Mouse (Mus musculus): ENCODE data around the gene Dap. TPM values are rescaled to one million over a fixed set of nuclear protein-coding genes. Genes with fewer than 3 reads are reported as not detected.

Gene Dap
- polyA plus RNA-seq, 1 experiment: 566 TPM

DNA sequence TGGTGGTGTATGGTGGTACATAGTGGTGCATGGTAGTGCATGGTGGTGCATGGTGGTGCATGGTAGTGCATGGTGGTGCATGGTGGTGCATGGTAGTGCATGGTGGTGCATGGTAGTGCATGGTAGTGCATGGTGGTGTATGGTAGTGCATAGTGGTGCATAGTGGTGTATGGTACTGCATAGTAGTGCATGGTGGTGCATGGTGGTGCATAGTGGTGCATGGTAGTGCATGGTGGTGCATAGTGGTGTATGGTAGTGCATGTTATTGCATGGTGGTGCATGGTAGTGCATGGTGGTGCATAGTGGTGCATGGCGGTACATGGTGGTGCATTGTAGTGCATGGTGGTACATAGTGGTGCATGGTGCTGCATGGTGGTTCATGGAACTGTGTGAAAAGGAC lies 31.6 kb upstream of the Dap start:
- no peak overlapping the region for H3K4me3 ChIP-seq (ENCODE audit: insufficient read depth, poor library complexity, severe bottlenecking)
- H3ac ChIP-seq (ENCODE audit: control insufficient read depth, insufficient read length, low read depth): no peak overlapping the region
- H3K36me3 ChIP-seq (ENCODE audit: control insufficient read depth, insufficient read depth): no peaks in the 10 kb centered on the region
- H3K79me3 ChIP-seq (ENCODE audit: low read depth): no peaks in the 10 kb centered on the region
- TF ChIP-seq CEBPB (IDR thresholded peaks at IDR 0.05; ENCODE audit: low read depth): no peak
- no peak for TF ChIP-seq MYOG (IDR thresholded peaks at IDR 0.05; ENCODE audit: control insufficient read depth, extremely low read depth, insufficient read length)
- no peak for TF ChIP-seq FOSL1 (IDR thresholded peaks at IDR 0.05; ENCODE audit: insufficient read depth, low read length, poor library complexity, severe bottlenecking)
- TF ChIP-seq MAX (IDR thresholded peaks at IDR 0.05): no peak
- no peak for TF ChIP-seq USF1 (IDR thresholded peaks at IDR 0.05; ENCODE audit: low read depth)
- no peak for TF ChIP-seq MYOD1 (IDR thresholded peaks at IDR 0.05; ENCODE audit: control insufficient read depth, insufficient read length, low read depth)
- no peak for TF ChIP-seq CTCF (IDR thresholded peaks at IDR 0.05; ENCODE audit: control insufficient read depth, insufficient read depth, insufficient read length)
- H3K27me3 ChIP-seq (ENCODE audit: control insufficient read depth, insufficient read depth, insufficient read length): no peaks in the 10 kb centered on the region
- no peaks in the 10 kb centered on the region for H3K79me2 ChIP-seq (ENCODE audit: control insufficient read depth, insufficient read depth)

- no peaks in the 10 kb centered on the region for H3K79me2 ChIP-seq (ENCODE audit: control insufficient read depth, insufficient read depth)
- no peaks in the 10 kb centered on the region for H3K27me3 ChIP-seq (ENCODE audit: control insufficient read depth, insufficient read depth, insufficient read length)
- no peak for TF ChIP-seq MAX (IDR thresholded peaks at IDR 0.05)
- TF ChIP-seq FOSL1 (IDR thresholded peaks at IDR 0.05; ENCODE audit: insufficient read depth, low read length, poor library complexity, severe bottlenecking): no peak
- TF ChIP-seq CTCF (IDR thresholded peaks at IDR 0.05; ENCODE audit: control insufficient read depth, insufficient read depth, insufficient read length): no peak
- no peak for TF ChIP-seq MYOG (IDR thresholded peaks at IDR 0.05; ENCODE audit: control insufficient read depth, extremely low read depth, insufficient read length)
- TF ChIP-seq USF1 (IDR thresholded peaks at IDR 0.05; ENCODE audit: low read depth): no peak
- TF ChIP-seq CEBPB (IDR thresholded peaks at IDR 0.05; ENCODE audit: low read depth): no peak
- no peak for TF ChIP-seq MYOD1 (IDR thresholded peaks at IDR 0.05; ENCODE audit: control insufficient read depth, insufficient read length, low read depth)
- H3K79me3 ChIP-seq (ENCODE audit: low read depth): no peaks in the 10 kb centered on the region
- H3K4me3 ChIP-seq (ENCODE audit: insufficient read depth, poor library complexity, severe bottlenecking): no peak overlapping the region
- no peak overlapping the region for H3ac ChIP-seq (ENCODE audit: control insufficient read depth, insufficient read length, low read depth)
- no peaks in the 10 kb centered on the region for H3K36me3 ChIP-seq (ENCODE audit: control insufficient read depth, insufficient read depth)
Measured at GRCm38 (mm10) chr15:31195776-31196175, 28.3 kb upstream of the Dap start.

- H3K79me2 ChIP-seq (ENCODE audit: control insufficient read depth, insufficient read depth): no peaks in the 10 kb centered on the region
- no peaks in the 10 kb centered on the region for H3K27me3 ChIP-seq (ENCODE audit: control insufficient read depth, insufficient read depth, insufficient read length)
- H3K79me3 ChIP-seq (ENCODE audit: low read depth): no peaks in the 10 kb centered on the region
- H3K36me3 ChIP-seq (ENCODE audit: control insufficient read depth, insufficient read depth): no peaks in the 10 kb centered on the region
- no peak overlapping the region for H3ac ChIP-seq (ENCODE audit: control insufficient read depth, insufficient read length, low read depth)
- no peak overlapping the region for H3K4me3 ChIP-seq (ENCODE audit: insufficient read depth, poor library complexity, severe bottlenecking)
- no peak for TF ChIP-seq CTCF (IDR thresholded peaks at IDR 0.05; ENCODE audit: control insufficient read depth, insufficient read depth, insufficient read length)
- TF ChIP-seq MAX (IDR thresholded peaks at IDR 0.05): no peak
- peak; percentile 97 for TF ChIP-seq MYOD1 (IDR thresholded peaks at IDR 0.05; ENCODE audit: control insufficient read depth, insufficient read length, low read depth)
Measured at GRCm38 (mm10) chr15:31207346-31208093, 16.6 kb upstream of the Dap start.

DNA sequence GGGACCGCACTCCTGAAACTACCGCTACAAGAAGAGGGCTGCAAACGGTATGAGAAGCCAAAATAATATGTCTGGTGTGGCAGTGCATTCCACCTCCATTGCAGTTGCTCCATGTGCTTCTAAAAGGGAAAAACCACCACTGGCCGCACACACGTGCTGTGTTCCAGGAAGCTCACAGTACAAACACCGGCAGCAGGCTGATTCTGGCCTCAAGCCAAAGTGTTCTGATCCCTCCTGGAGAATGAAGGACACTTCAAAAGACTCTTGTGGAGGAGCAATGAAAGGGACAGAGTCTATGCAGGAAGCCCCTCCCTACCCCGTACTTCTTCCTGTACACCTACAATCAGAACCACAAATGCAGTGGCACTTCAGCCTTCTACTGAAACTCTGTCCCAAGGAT lies 12.2 kb upstream of the Dap start:
- Histone ChIP-seq H3K79me3 (ENCODE audit: low read depth) (no peaks in the 10 kb centered on the region), H3K27me3 (ENCODE audit: control insufficient read depth, insufficient read depth, insufficient read length) (no peaks in the 10 kb centered on the region), H3ac (ENCODE audit: control insufficient read depth, insufficient read length, low read depth) (no peak overlapping the region), H3K36me3 (ENCODE audit: control insufficient read depth, insufficient read depth) (no peaks in the 10 kb centered on the region), H3K4me3 (ENCODE audit: insufficient read depth, poor library complexity, severe bottlenecking) (no peak overlapping the region), H3K79me2 (ENCODE audit: control insufficient read depth, insufficient read depth) (no peaks in the 10 kb centered on the region)
- TF ChIP-seq MYOG (IDR thresholded peaks at IDR 0.05; ENCODE audit: control insufficient read depth, extremely low read depth, insufficient read length): no peak
- TF ChIP-seq CTCF (IDR thresholded peaks at IDR 0.05; ENCODE audit: control insufficient read depth, insufficient read depth, insufficient read length): no peak
- TF ChIP-seq CEBPB (IDR thresholded peaks at IDR 0.05; ENCODE audit: low read depth): no peak
- no peak for TF ChIP-seq USF1 (IDR thresholded peaks at IDR 0.05; ENCODE audit: low read depth)

GRCm38 (mm10) chr15:31213619-31214270 lies 10.4 kb upstream of the Dap start:
- no peak overlapping the region for H3ac ChIP-seq (ENCODE audit: control insufficient read depth, insufficient read length, low read depth)
- TF ChIP-seq USF1 (IDR thresholded peaks at IDR 0.05; ENCODE audit: low read depth): no peak
- TF ChIP-seq FOSL1 (IDR thresholded peaks at IDR 0.05; ENCODE audit: insufficient read depth, low read length, poor library complexity, severe bottlenecking): no peak
- no peak for TF ChIP-seq CEBPB (IDR thresholded peaks at IDR 0.05; ENCODE audit: low read depth)
- no peak for TF ChIP-seq MYOG (IDR thresholded peaks at IDR 0.05; ENCODE audit: control insufficient read depth, extremely low read depth, insufficient read length)
- TF ChIP-seq CTCF (IDR thresholded peaks at IDR 0.05; ENCODE audit: control insufficient read depth, insufficient read depth, insufficient read length): no peak
- TF ChIP-seq MAX (IDR thresholded peaks at IDR 0.05): no peak
- TF ChIP-seq MYOD1 (IDR thresholded peaks at IDR 0.05; ENCODE audit: control insufficient read depth, insufficient read length, low read depth): no peak
- H3K36me3 ChIP-seq (ENCODE audit: control insufficient read depth, insufficient read depth): no peaks in the 10 kb centered on the region
- H3K79me2 ChIP-seq (ENCODE audit: control insufficient read depth, insufficient read depth): no peaks in the 10 kb centered on the region
- H3K27me3 ChIP-seq (ENCODE audit: control insufficient read depth, insufficient read depth, insufficient read length): no peaks in the 10 kb centered on the region
- no peak overlapping the region for H3K4me3 ChIP-seq (ENCODE audit: insufficient read depth, poor library complexity, severe bottlenecking)
- no peaks in the 10 kb centered on the region for H3K79me3 ChIP-seq (ENCODE audit: low read depth)

Data from C2C12 (cell line).